Mouse (Mus musculus): ENCODE measurements at regions not wholly inside any gene's neighbourhood (a gene's known extent, or its start where the extent isn't known, plus 50 kb on each side); places are given as distances from the start of the nearest gene placed in this dataset.

- Histone ChIP-seq H3K79me3 (ENCODE audit: low read depth) (no peaks in the 10 kb centered on the region), H3ac (ENCODE audit: control insufficient read depth, insufficient read length, low read depth) (no peak overlapping the region), H3K36me3 (ENCODE audit: control insufficient read depth, insufficient read depth) (no peaks in the 10 kb centered on the region), H3K4me3 (ENCODE audit: insufficient read depth, poor library complexity, severe bottlenecking) (no peak overlapping the region), H3K27me3 (ENCODE audit: control insufficient read depth, insufficient read depth, insufficient read length) (no peaks in the 10 kb centered on the region), H3K79me2 (ENCODE audit: control insufficient read depth, insufficient read depth) (no peaks in the 10 kb centered on the region)
- no peak for TF ChIP-seq MYOG (IDR thresholded peaks at IDR 0.05; ENCODE audit: control insufficient read depth, extremely low read depth, insufficient read length)
- TF ChIP-seq MAX (IDR thresholded peaks at IDR 0.05), result no peak
- no peak for TF ChIP-seq FOSL1 (IDR thresholded peaks at IDR 0.05; ENCODE audit: insufficient read depth, low read length, poor library complexity, severe bottlenecking)
- no peak for TF ChIP-seq MYOD1 (IDR thresholded peaks at IDR 0.05; ENCODE audit: control insufficient read depth, insufficient read length, low read depth)
- no peak for TF ChIP-seq CTCF (IDR thresholded peaks at IDR 0.05; ENCODE audit: control insufficient read depth, insufficient read depth, insufficient read length)
- TF ChIP-seq USF1 (IDR thresholded peaks at IDR 0.05; ENCODE audit: low read depth), result no peak
- TF ChIP-seq CEBPB (IDR thresholded peaks at IDR 0.05; ENCODE audit: low read depth), result no peak
Measured at GRCm38 (mm10) chr3:133646449-133647059, 101.6 kb upstream of the Tet2 start.

- H3K79me2 ChIP-seq (ENCODE audit: control insufficient read depth, insufficient read depth), result no peaks in the 10 kb centered on the region
- H3K79me3 ChIP-seq (ENCODE audit: low read depth), result no peaks in the 10 kb centered on the region
- no peak for TF ChIP-seq MYOG (IDR thresholded peaks at IDR 0.05; ENCODE audit: control insufficient read depth, extremely low read depth, insufficient read length)
- TF ChIP-seq CEBPB (IDR thresholded peaks at IDR 0.05; ENCODE audit: low read depth), result no peak
- TF ChIP-seq FOSL1 (IDR thresholded peaks at IDR 0.05; ENCODE audit: insufficient read depth, low read length, poor library complexity, severe bottlenecking), result no peak
- no peak for TF ChIP-seq CTCF (IDR thresholded peaks at IDR 0.05; ENCODE audit: control insufficient read depth, insufficient read depth, insufficient read length)
- TF ChIP-seq MYOD1 (IDR thresholded peaks at IDR 0.05; ENCODE audit: control insufficient read depth, insufficient read length, low read depth), result no peak
- TF ChIP-seq MAX (IDR thresholded peaks at IDR 0.05), result no peak
- TF ChIP-seq USF1 (IDR thresholded peaks at IDR 0.05; ENCODE audit: low read depth), result no peak
- H3K36me3 ChIP-seq (ENCODE audit: control insufficient read depth, insufficient read depth), result no peaks in the 10 kb centered on the region
- no peak overlapping the region for H3K4me3 ChIP-seq (ENCODE audit: insufficient read depth, poor library complexity, severe bottlenecking)
- H3K27me3 ChIP-seq (ENCODE audit: control insufficient read depth, insufficient read depth, insufficient read length), result no peaks in the 10 kb centered on the region
- no peak overlapping the region for H3ac ChIP-seq (ENCODE audit: control insufficient read depth, insufficient read length, low read depth)
Measured at GRCm38 (mm10) chr3:133650025-133650424, 105.1 kb upstream of the Tet2 start.

GRCm38 (mm10) chr3:133651996-133652395, 107.1 kb upstream of the Tet2 start:
- no peaks in the 10 kb centered on the region for H3K36me3 ChIP-seq (ENCODE audit: control insufficient read depth, insufficient read depth)
- no peaks in the 10 kb centered on the region for H3K27me3 ChIP-seq (ENCODE audit: control insufficient read depth, insufficient read depth, insufficient read length)
- H3K79me2 ChIP-seq (ENCODE audit: control insufficient read depth, insufficient read depth), result no peaks in the 10 kb centered on the region
- H3K4me3 ChIP-seq (ENCODE audit: insufficient read depth, poor library complexity, severe bottlenecking), result no peak overlapping the region
- H3K79me3 ChIP-seq (ENCODE audit: low read depth), result no peaks in the 10 kb centered on the region
- TF ChIP-seq MYOG (IDR thresholded peaks at IDR 0.05; ENCODE audit: control insufficient read depth, extremely low read depth, insufficient read length) (no peak), CEBPB (IDR thresholded peaks at IDR 0.05; ENCODE audit: low read depth) (no peak), FOSL1 (IDR thresholded peaks at IDR 0.05; ENCODE audit: insufficient read depth, low read length, poor library complexity, severe bottlenecking) (no peak), MYOD1 (IDR thresholded peaks at IDR 0.05; ENCODE audit: control insufficient read depth, insufficient read length, low read depth) (no peak), USF1 (IDR thresholded peaks at IDR 0.05; ENCODE audit: low read depth) (no peak), MAX (IDR thresholded peaks at IDR 0.05) (no peak), CTCF (IDR thresholded peaks at IDR 0.05; ENCODE audit: control insufficient read depth, insufficient read depth, insufficient read length) (no peak)
- no peak overlapping the region for H3ac ChIP-seq (ENCODE audit: control insufficient read depth, insufficient read length, low read depth)

GRCm38 (mm10) chr3:133659759-133660158, 114.8 kb upstream of the Tet2 start:
- Histone ChIP-seq H3K4me3 (ENCODE audit: insufficient read depth, poor library complexity, severe bottlenecking) (no peak overlapping the region), H3K36me3 (ENCODE audit: control insufficient read depth, insufficient read depth) (no peaks in the 10 kb centered on the region), H3K79me2 (ENCODE audit: control insufficient read depth, insufficient read depth) (no peaks in the 10 kb centered on the region), H3ac (ENCODE audit: control insufficient read depth, insufficient read length, low read depth) (no peak overlapping the region), H3K79me3 (ENCODE audit: low read depth) (no peaks in the 10 kb centered on the region), H3K27me3 (ENCODE audit: control insufficient read depth, insufficient read depth, insufficient read length) (no peaks in the 10 kb centered on the region)
- TF ChIP-seq FOSL1 (IDR thresholded peaks at IDR 0.05; ENCODE audit: insufficient read depth, low read length, poor library complexity, severe bottlenecking), result no peak
- no peak for TF ChIP-seq USF1 (IDR thresholded peaks at IDR 0.05; ENCODE audit: low read depth)
- TF ChIP-seq MAX (IDR thresholded peaks at IDR 0.05), result no peak

- no peaks in the 10 kb centered on the region for H3K79me2 ChIP-seq (ENCODE audit: control insufficient read depth, insufficient read depth)
- H3ac ChIP-seq (ENCODE audit: control insufficient read depth, insufficient read length, low read depth), result no peak overlapping the region
- no peaks in the 10 kb centered on the region for H3K36me3 ChIP-seq (ENCODE audit: control insufficient read depth, insufficient read depth)
- H3K27me3 ChIP-seq (ENCODE audit: control insufficient read depth, insufficient read depth, insufficient read length), result no peaks in the 10 kb centered on the region
- H3K4me3 ChIP-seq (ENCODE audit: insufficient read depth, poor library complexity, severe bottlenecking), result no peak overlapping the region
- TF ChIP-seq MYOG (IDR thresholded peaks at IDR 0.05; ENCODE audit: control insufficient read depth, extremely low read depth, insufficient read length), result no peak
- no peak for TF ChIP-seq CTCF (IDR thresholded peaks at IDR 0.05; ENCODE audit: control insufficient read depth, insufficient read depth, insufficient read length)
- no peak for TF ChIP-seq USF1 (IDR thresholded peaks at IDR 0.05; ENCODE audit: low read depth)
- no peak for TF ChIP-seq MYOD1 (IDR thresholded peaks at IDR 0.05; ENCODE audit: control insufficient read depth, insufficient read length, low read depth)
- TF ChIP-seq CEBPB (IDR thresholded peaks at IDR 0.05; ENCODE audit: low read depth), result no peak
- no peak for TF ChIP-seq FOSL1 (IDR thresholded peaks at IDR 0.05; ENCODE audit: insufficient read depth, low read length, poor library complexity, severe bottlenecking)
- no peak for TF ChIP-seq MAX (IDR thresholded peaks at IDR 0.05)
- no peaks in the 10 kb centered on the region for H3K79me3 ChIP-seq (ENCODE audit: low read depth)
Measured at GRCm38 (mm10) chr3:133661303-133661702, 116.4 kb upstream of the Tet2 start.

GRCm38 (mm10) chr3:133664914-133665313, 120.0 kb upstream of the Tet2 start:
- no peak overlapping the region for H3ac ChIP-seq (ENCODE audit: control insufficient read depth, insufficient read length, low read depth)
- no peaks in the 10 kb centered on the region for H3K36me3 ChIP-seq (ENCODE audit: control insufficient read depth, insufficient read depth)
- no peaks in the 10 kb centered on the region for H3K27me3 ChIP-seq (ENCODE audit: control insufficient read depth, insufficient read depth, insufficient read length)
- no peaks in the 10 kb centered on the region for H3K79me2 ChIP-seq (ENCODE audit: control insufficient read depth, insufficient read depth)
- TF ChIP-seq CTCF (IDR thresholded peaks at IDR 0.05; ENCODE audit: control insufficient read depth, insufficient read depth, insufficient read length) (no peak), CEBPB (IDR thresholded peaks at IDR 0.05; ENCODE audit: low read depth) (no peak), USF1 (IDR thresholded peaks at IDR 0.05; ENCODE audit: low read depth) (no peak), MYOG (IDR thresholded peaks at IDR 0.05; ENCODE audit: control insufficient read depth, extremely low read depth, insufficient read length) (no peak), MYOD1 (IDR thresholded peaks at IDR 0.05; ENCODE audit: control insufficient read depth, insufficient read length, low read depth) (no peak), FOSL1 (IDR thresholded peaks at IDR 0.05; ENCODE audit: insufficient read depth, low read length, poor library complexity, severe bottlenecking) (no peak), MAX (IDR thresholded peaks at IDR 0.05) (no peak)
- H3K79me3 ChIP-seq (ENCODE audit: low read depth), result no peaks in the 10 kb centered on the region
- H3K4me3 ChIP-seq (ENCODE audit: insufficient read depth, poor library complexity, severe bottlenecking), result no peak overlapping the region
